In genomic region chr3:79994029-79994539, GRCm38 (mm10) we compare ENCODE assay signal across 11 mouse cellular contexts.
A peak's percentile ranks its signal among the peaks of the same experiment; 100 is the strongest.
DNase-seq lines count a peak whose midpoint lies in the region; ATAC-seq and TF ChIP-seq lines count a peak whose summit lies in the region.
"Had no signal": no experiment of that assay in that cellular context is flagged by ENCODE, and none has a peak within 500 bp of the region (broad histone marks: within the 10 kb centered on the region; RNA-seq: fewer than 3 reads in every experiment).

No protein-coding gene starts in this region.

- ATAC-seq in lung, embryonic 16.5 days (ENCODE audit: low read depth): peak; percentile 54; the same call in 1 of the 2 replicates
- peak; percentile 65 for ATAC-seq in erythroblast, adult 5-6 weeks (replicated peaks; ENCODE audit: low FRiP score, poor library complexity, severe bottlenecking)
- peak; percentile 68 for ATAC-seq in intestine, embryonic 16.5 days
- ATAC-seq in stomach, embryonic 15.5 days (ENCODE audit: insufficient read depth, low FRiP score, low read depth): peak; percentile 82
- ATAC-seq: midbrain, embryonic 16.5 days; Patski had no signal

- WGBS in lung, embryonic 16.5 days: 9% methylated on average over 5 of the region's 5 CpGs
- 41% methylated on average over 5 of the region's 5 CpGs for WGBS in intestine, embryonic 16.5 days
- 16% methylated on average over 5 of the region's 5 CpGs for WGBS in stomach, embryonic 15.5 days
- 30% methylated on average over 5 of the region's 5 CpGs for WGBS in thymus, adult 2 months

- peak overlapping the region; percentile 29; the same call in 1 of the 2 replicates for H3K27ac ChIP-seq in lung, embryonic 16.5 days (ENCODE audit: low read length)
- H3K27ac ChIP-seq in intestine, embryonic 16.5 days (ENCODE audit: low read length): 0 out of 2 replicates have a peak overlapping the region, but pooled peaks have one; percentile 6
- H3K27ac ChIP-seq in stomach, embryonic 15.5 days: 0 out of 2 replicates have a peak overlapping the region, but pooled peaks have one; percentile 35
- no peak overlapping the region for H3K27ac ChIP-seq in layer of hippocampus, adult 2 months
- no peak overlapping the region for H3K27ac ChIP-seq in thymus, adult 2 months (ENCODE audit: control insufficient read depth, insufficient read depth, low read length)
- H3K27ac ChIP-seq: hindbrain, embryonic 15.5 days had no signal

- no peak for TF ChIP-seq CTCF in layer of hippocampus, adult 2 months (conservative IDR thresholded peaks at IDR 0.05)
- no peak for TF ChIP-seq CTCF in thymus, adult 2 months (IDR thresholded peaks at IDR 0.05; ENCODE audit: borderline replicate concordance, control insufficient read depth, extremely low read depth, insufficient read depth, low read length, poor library complexity)

- H3K9me3 ChIP-seq in lung, embryonic 16.5 days (ENCODE audit: control insufficient read depth, low read length): no peaks in the 10 kb centered on the region
- no peaks in the 10 kb centered on the region for H3K9me3 ChIP-seq in intestine, embryonic 16.5 days (ENCODE audit: control insufficient read depth, low read length)
- H3K9me3 ChIP-seq in stomach, embryonic 15.5 days: no peaks in the 10 kb centered on the region
- H3K9me3 ChIP-seq: hindbrain, embryonic 15.5 days had no signal

- H3K27me3 ChIP-seq in lung, embryonic 16.5 days (ENCODE audit: control insufficient read depth, insufficient read depth, low read depth, low read length): no peaks in the 10 kb centered on the region
- H3K27me3 ChIP-seq in intestine, embryonic 16.5 days (replicated peaks; ENCODE audit: control insufficient read depth, insufficient read depth, low read length): no peaks in the 10 kb centered on the region
- H3K27me3 ChIP-seq in stomach, embryonic 15.5 days (replicated peaks): no peaks in the 10 kb centered on the region
- H3K27me3 ChIP-seq in thymus, adult 2 months (ENCODE audit: control insufficient read depth, insufficient read depth, low read length): no peaks in the 10 kb centered on the region
- H3K27me3 ChIP-seq: hindbrain, embryonic 15.5 days; Patski had no signal

- H3K4me1 ChIP-seq in lung, embryonic 16.5 days (replicated peaks; ENCODE audit: control insufficient read depth, insufficient read depth, low read length): peaks cover 16% of the 10 kb centered on the region
- H3K4me1 ChIP-seq in intestine, embryonic 16.5 days (ENCODE audit: control insufficient read depth, insufficient read depth, low read length): 0 out of 2 replicates have a peak, but pooled peaks cover 2% of the 10 kb centered on the region
- no peaks in the 10 kb centered on the region for H3K4me1 ChIP-seq in stomach, embryonic 15.5 days
- H3K4me1 ChIP-seq in thymus, adult 2 months (replicated peaks; ENCODE audit: control insufficient read depth, insufficient read depth, low read length): no peaks in the 10 kb centered on the region
- H3K4me1 ChIP-seq: hindbrain, embryonic 15.5 days had no signal

- no peaks in the 10 kb centered on the region for H3K36me3 ChIP-seq in lung, embryonic 16.5 days (ENCODE audit: control insufficient read depth, insufficient read depth, low read length)
- no peaks in the 10 kb centered on the region for H3K36me3 ChIP-seq in intestine, embryonic 16.5 days (ENCODE audit: control insufficient read depth, insufficient read depth, low read length)
- no peaks in the 10 kb centered on the region for H3K36me3 ChIP-seq in stomach, embryonic 15.5 days
- H3K36me3 ChIP-seq in thymus, adult 2 months (ENCODE audit: control insufficient read depth, insufficient read depth, low read length): no peaks in the 10 kb centered on the region
- H3K36me3 ChIP-seq: hindbrain, embryonic 15.5 days had no signal

- no peak overlapping the region for H3K4me2 ChIP-seq in lung, embryonic 16.5 days (ENCODE audit: low read depth, low read length)
- H3K4me2 ChIP-seq in intestine, embryonic 16.5 days (ENCODE audit: low read depth, low read length): no peak overlapping the region
- no peak overlapping the region; the same call in 1 of the 2 replicates for H3K4me2 ChIP-seq in stomach, embryonic 15.5 days
- H3K4me2 ChIP-seq: hindbrain, embryonic 15.5 days had no signal

- no peak overlapping the region for H3K9ac ChIP-seq in lung, embryonic 16.5 days (ENCODE audit: low read length)
- no peak overlapping the region for H3K9ac ChIP-seq in intestine, embryonic 16.5 days (ENCODE audit: low read depth, low read length)
- no peak overlapping the region for H3K9ac ChIP-seq in stomach, embryonic 15.5 days
- H3K9ac ChIP-seq: hindbrain, embryonic 15.5 days had no signal

- TF ChIP-seq POLR2A in thymus, adult 2 months (IDR thresholded peaks at IDR 0.05; ENCODE audit: control insufficient read depth, extremely low read depth, insufficient read depth, low read length, poor library complexity): no peak

- no peak overlapping the region for H3K4me3 ChIP-seq in lung, embryonic 16.5 days (ENCODE audit: low read length)
- H3K4me3 ChIP-seq in intestine, embryonic 16.5 days (ENCODE audit: low read length): no peak overlapping the region
- H3K4me3 ChIP-seq in stomach, embryonic 15.5 days (replicated peaks): no peak overlapping the region
- no peak overlapping the region for H3K4me3 ChIP-seq in layer of hippocampus, adult 2 months
- no peak overlapping the region for H3K4me3 ChIP-seq in thymus, adult 2 months (ENCODE audit: control insufficient read depth, insufficient read depth, low read length)
- H3K4me3 ChIP-seq: hindbrain, embryonic 15.5 days had no signal

- no peak for DNase-seq in lung, postnatal 14 days
- no peak for DNase-seq in layer of hippocampus, adult 2 months (ENCODE audit: low spot score in 2 of 2)
- DNase-seq in frontal cortex, adult 2 months (ENCODE audit: extremely low spot score in 1 of 2, low spot score in 1 of 2): no peak
- no peak for DNase-seq in thymus, adult 2 months

Comparison
In these comparisons a context has a peak if more than half of its experiments do, and no peak if none do; other contexts are left out.
1. H3K27ac ChIP-seq: peak in lung, embryonic 16.5 days (single experiment), intestine, embryonic 16.5 days (single experiment) and stomach, embryonic 15.5 days (single experiment); none in layer of hippocampus, adult 2 months (single experiment) and thymus, adult 2 months (single experiment).
2. Peak in every context shown above with its lines, with median percentiles within 50 percentile points of each other: ATAC-seq.